Mouse (Mus musculus): ENCODE results near the gene Ubtd2.

Ubtd2 gene

DNA sequence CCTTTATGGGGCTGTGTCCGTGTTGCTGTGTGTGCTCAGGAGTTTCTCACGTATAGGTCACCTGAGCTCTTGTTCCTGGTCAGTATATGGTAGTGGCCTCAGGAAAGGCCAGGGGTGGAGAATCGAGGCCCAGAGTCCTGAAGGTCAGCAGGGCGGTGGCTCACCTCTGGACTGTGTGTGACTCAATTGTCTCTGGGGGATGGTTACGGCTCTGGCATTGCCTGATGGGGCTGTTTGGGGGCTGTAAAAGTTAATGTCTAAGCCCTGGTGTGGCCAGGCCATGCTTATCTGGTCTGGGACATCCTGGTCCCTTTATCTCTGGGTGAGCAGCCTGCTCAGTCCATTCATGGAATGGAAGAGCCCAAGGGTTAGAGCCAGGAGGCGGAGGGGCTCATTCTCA, 111.0 kb downstream of the Ubtd2 start:
- DNase-seq = no peak

Data from lung, postnatal 4 days (tissue).